Mouse (Mus musculus): Measurements from ENCODE around the gene Mfap2. TPM values are rescaled to one million over a fixed set of nuclear protein-coding genes. Genes with fewer than 3 reads are reported as not detected.

The Mfap2 gene
- 10 to 100 TPM; 20.9 TPM for total RNA-seq (2021)
- long read RNA-seq, transcript Mfap2-201 (9 exons, 1,073 nt): major isoform, 36 of 43 reads
- long read RNA-seq, partial matches to known transcripts: 4 of 43 reads
- long read RNA-seq, other reads (novel, unspliced or antisense): 3 of 43 reads

GRCm38 (mm10) chr4:141010118-141010517, at the start of gene Mfap2:
Mfap2 (plus strand) TSS chr4:141010418.
- DNase-seq (ENCODE audit: low spot score in 2 of 2): no peak

GRCm38 (mm10) chr4:140960781-140961466, 49.3 kb upstream of the Mfap2 start, which contains the start of gene Sdhb:
Sdhb (plus strand) TSS chr4:140961203.
- DNase-seq (ENCODE audit: low spot score in 2 of 2): peak; percentile 93 to 94

GRCm38 (mm10) chr4:140961467-140962206, 48.6 kb upstream of the Mfap2 start:
- DNase-seq (ENCODE audit: low spot score in 2 of 2): no peak

- no peak for DNase-seq (ENCODE audit: low spot score in 2 of 2)
Measured at GRCm38 (mm10) chr4:140962207-140962909, 47.9 kb upstream of the Mfap2 start.

GRCm38 (mm10) chr4:140962950-140963349, 47.3 kb upstream of the Mfap2 start:
- no peak for DNase-seq (ENCODE audit: low spot score in 2 of 2)

- DNase-seq (ENCODE audit: low spot score in 2 of 2): no peak
Measured at GRCm38 (mm10) chr4:140963941-140964597, 46.1 kb upstream of the Mfap2 start.

- DNase-seq (ENCODE audit: low spot score in 2 of 2): peak; percentile 77 to 83
Measured at GRCm38 (mm10) chr4:140964620-140965019, 45.6 kb upstream of the Mfap2 start.

- no peak for DNase-seq (ENCODE audit: low spot score in 2 of 2)
Measured at GRCm38 (mm10) chr4:140967386-140968159, 42.6 kb upstream of the Mfap2 start.

- DNase-seq (ENCODE audit: low spot score in 2 of 2): no peak
Measured at GRCm38 (mm10) chr4:140971691-140972090, 38.5 kb upstream of the Mfap2 start.

GRCm38 (mm10) chr4:140974408-140974807, 35.8 kb upstream of the Mfap2 start:
- no peak for DNase-seq (ENCODE audit: low spot score in 2 of 2)

GRCm38 (mm10) chr4:140975356-140975755, 34.9 kb upstream of the Mfap2 start:
- no peak for DNase-seq (ENCODE audit: low spot score in 2 of 2)

GRCm38 (mm10) chr4:140977278-140977677, 32.9 kb upstream of the Mfap2 start:
- no peak for DNase-seq (ENCODE audit: low spot score in 2 of 2)

GRCm38 (mm10) chr4:140977886-140978692, 32.1 kb upstream of the Mfap2 start:
- DNase-seq (ENCODE audit: low spot score in 2 of 2): no peak

GRCm38 (mm10) chr4:140981605-140982004, 28.6 kb upstream of the Mfap2 start:
- DNase-seq (ENCODE audit: low spot score in 2 of 2): no peak

GRCm38 (mm10) chr4:140982808-140983207, 27.4 kb upstream of the Mfap2 start:
- DNase-seq (ENCODE audit: low spot score in 2 of 2): no peak

- DNase-seq (ENCODE audit: low spot score in 2 of 2): peak in 1 of 2 experiments; percentile 31
Measured at GRCm38 (mm10) chr4:140983442-140983841, 26.8 kb upstream of the Mfap2 start.

- no peak for DNase-seq (ENCODE audit: low spot score in 2 of 2)
Measured at GRCm38 (mm10) chr4:140984544-140984943, 25.7 kb upstream of the Mfap2 start.

GRCm38 (mm10) chr4:140986024-140986710, 24.1 kb upstream of the Mfap2 start:
- DNase-seq (ENCODE audit: low spot score in 2 of 2): no peak

Data from layer of hippocampus, postnatal 10 days (tissue).